In genomic region chr13:31559419-31560144, GRCm38 (mm10) we compare ENCODE assay signal across 8 mouse cellular contexts. TPM values are rescaled to one million over a fixed set of nuclear protein-coding genes. Genes with fewer than 3 reads are reported as not detected.
A peak's percentile ranks its signal among the peaks of the same experiment; 100 is the strongest.
DNase-seq lines count a peak whose midpoint lies in the region; ATAC-seq and TF ChIP-seq lines count a peak whose summit lies in the region.

No protein-coding gene starts in this region.

- TF ChIP-seq EP300 in liver, postnatal 0 days (IDR thresholded peaks at IDR 0.05; ENCODE audit: low read depth), result no peak

- H3K4me3 ChIP-seq in embryonic facial prominence, embryonic 12.5 days, result peak overlapping the region; percentile 68
- peak overlapping the region; percentile 73 for H3K4me3 ChIP-seq in heart, embryonic 16.5 days (ENCODE audit: low read length)
- H3K4me3 ChIP-seq in kidney, embryonic 16.5 days (ENCODE audit: low read length), result peak overlapping the region; percentile 65
- peak overlapping the region; percentile 66 for H3K4me3 ChIP-seq in liver, postnatal 0 days (ENCODE audit: low read depth, low read length)
- peak overlapping the region; percentile 43 for H3K4me3 ChIP-seq in neural tube, embryonic 14.5 days (ENCODE audit: low read depth, low read length)

- H3K36me3 ChIP-seq in embryonic facial prominence, embryonic 12.5 days, result no peaks in the 10 kb centered on the region
- H3K36me3 ChIP-seq in heart, embryonic 16.5 days (ENCODE audit: control insufficient read depth, insufficient read depth), result no peaks in the 10 kb centered on the region
- no peaks in the 10 kb centered on the region for H3K36me3 ChIP-seq in kidney, embryonic 16.5 days (ENCODE audit: insufficient read depth, low read length)
- H3K36me3 ChIP-seq in liver, postnatal 0 days (replicated peaks; ENCODE audit: insufficient read depth, low read length), result no peaks in the 10 kb centered on the region
- no peaks in the 10 kb centered on the region for H3K36me3 ChIP-seq in neural tube, embryonic 14.5 days (ENCODE audit: control insufficient read depth, insufficient read depth, low read length)

- peak; percentile 77 for TF ChIP-seq CTCF in liver, postnatal 0 days (IDR thresholded peaks at IDR 0.05; ENCODE audit: low read depth)

- under 1% methylated on average over 92 of the region's 92 CpGs for WGBS in embryonic facial prominence, embryonic 12.5 days
- WGBS in heart, embryonic 16.5 days, result under 1% methylated on average over 92 of the region's 92 CpGs
- WGBS in kidney, embryonic 16.5 days, result under 1% methylated on average over 88 of the region's 92 CpGs
- 2% methylated on average over 91 of the region's 92 CpGs for WGBS in liver, postnatal 0 days (ENCODE audit: insufficient replicate concordance)
- WGBS in neural tube, embryonic 14.5 days, result under 1% methylated on average over 87 of the region's 92 CpGs

- peak overlapping the region; percentile 100 for H3K4me2 ChIP-seq in embryonic facial prominence, embryonic 12.5 days (replicated peaks)
- H3K4me2 ChIP-seq in heart, embryonic 16.5 days (ENCODE audit: low read depth, low read length), result peak overlapping the region; percentile 100
- H3K4me2 ChIP-seq in kidney, embryonic 16.5 days (replicated peaks; ENCODE audit: low read depth, low read length), result peak overlapping the region; percentile 100
- peak overlapping the region; percentile 73 for H3K4me2 ChIP-seq in liver, postnatal 0 days (ENCODE audit: low read depth, low read length)
- peak overlapping the region; percentile 93 for H3K4me2 ChIP-seq in neural tube, embryonic 14.5 days (ENCODE audit: low read depth, low read length)

- H3K9ac ChIP-seq in embryonic facial prominence, embryonic 12.5 days, result peak overlapping the region; percentile 55
- H3K9ac ChIP-seq in heart, embryonic 16.5 days (ENCODE audit: low read length), result peak overlapping the region; percentile 8
- peak overlapping the region; percentile 63 for H3K9ac ChIP-seq in kidney, embryonic 16.5 days (replicated peaks; ENCODE audit: low read length)
- H3K9ac ChIP-seq in liver, postnatal 0 days (replicated peaks), result peak overlapping the region; percentile 73
- peak overlapping the region; percentile 32 for H3K9ac ChIP-seq in neural tube, embryonic 14.5 days (replicated peaks; ENCODE audit: low read depth, low read length)

- peak; percentile 65 for DNase-seq in urinary bladder, postnatal 14 days (ENCODE audit: low spot score)
- DNase-seq in urinary bladder, postnatal 10 days (ENCODE audit: low spot score), result no peak
- peak; percentile 73 for DNase-seq in liver, postnatal 0 days
- peak; percentile 55 for DNase-seq in thymus, postnatal 14 days

- H3K4me1 ChIP-seq in embryonic facial prominence, embryonic 12.5 days, result peaks cover 20% of the 10 kb centered on the region
- H3K4me1 ChIP-seq in heart, embryonic 16.5 days (ENCODE audit: control insufficient read depth, insufficient read depth, low read length), result peaks cover 11% of the 10 kb centered on the region
- H3K4me1 ChIP-seq in kidney, embryonic 16.5 days (ENCODE audit: insufficient read depth, low read length), result peaks cover 31% of the 10 kb centered on the region
- H3K4me1 ChIP-seq in liver, postnatal 0 days (ENCODE audit: insufficient read depth), result peaks cover 10% of the 10 kb centered on the region; the same call in 1 of the 2 replicates
- H3K4me1 ChIP-seq in neural tube, embryonic 14.5 days (ENCODE audit: control insufficient read depth, insufficient read depth, low read length), result peaks cover 22% of the 10 kb centered on the region; the same call in 1 of the 2 replicates

- H3K9me3 ChIP-seq in embryonic facial prominence, embryonic 12.5 days, result no peaks in the 10 kb centered on the region
- no peaks in the 10 kb centered on the region for H3K9me3 ChIP-seq in heart, embryonic 16.5 days (replicated peaks; ENCODE audit: control insufficient read depth, low read length)
- H3K9me3 ChIP-seq in kidney, embryonic 16.5 days (ENCODE audit: low read length), result no peaks in the 10 kb centered on the region
- H3K9me3 ChIP-seq in liver, postnatal 0 days (ENCODE audit: low read length), result no peaks in the 10 kb centered on the region
- H3K9me3 ChIP-seq in neural tube, embryonic 14.5 days (ENCODE audit: control insufficient read depth, low read length), result no peaks in the 10 kb centered on the region

- peaks cover 93% of the 10 kb centered on the region for H3K27me3 ChIP-seq in embryonic facial prominence, embryonic 12.5 days
- peaks cover 91% of the 10 kb centered on the region for H3K27me3 ChIP-seq in heart, embryonic 16.5 days (ENCODE audit: control insufficient read depth, insufficient read depth, low read length)
- H3K27me3 ChIP-seq in kidney, embryonic 16.5 days (ENCODE audit: insufficient read depth, low read length), result peaks cover 94% of the 10 kb centered on the region
- peaks cover 47% of the 10 kb centered on the region for H3K27me3 ChIP-seq in liver, postnatal 0 days (ENCODE audit: insufficient read depth, low read length)
- peaks cover 78% of the 10 kb centered on the region for H3K27me3 ChIP-seq in neural tube, embryonic 14.5 days (ENCODE audit: control insufficient read depth, insufficient read depth, low read length)

- H3K27ac ChIP-seq in embryonic facial prominence, embryonic 12.5 days, result no peak overlapping the region
- no peak overlapping the region for H3K27ac ChIP-seq in heart, embryonic 16.5 days (ENCODE audit: low read length)
- H3K27ac ChIP-seq in kidney, embryonic 16.5 days (ENCODE audit: low read length), result 0 out of 2 replicates have a peak overlapping the region, but pooled peaks have one; percentile 15
- peak overlapping the region; percentile 85 for H3K27ac ChIP-seq in liver, postnatal 0 days (ENCODE audit: low read depth)
- H3K27ac ChIP-seq in neural tube, embryonic 14.5 days (ENCODE audit: low read depth, low read length), result peak overlapping the region; percentile 29; the same call in 1 of the 2 replicates

- ATAC-seq in embryonic facial prominence, embryonic 12.5 days (ENCODE audit: insufficient number of reproducible peaks, insufficient read depth, low FRiP score, low TSS enrichment), result peak; percentile 62
- ATAC-seq in heart, embryonic 16.5 days (replicated peaks; ENCODE audit: extremely low read depth, insufficient read depth, low FRiP score), result peak; percentile 53; the same call in 1 of the 2 replicates
- ATAC-seq in kidney, embryonic 16.5 days (ENCODE audit: low FRiP score, low TSS enrichment), result peak; percentile 86
- ATAC-seq in liver, postnatal 0 days, result peak; percentile 28
- ATAC-seq in neural tube, embryonic 14.5 days (ENCODE audit: low read depth), result peak; percentile 82

RNA-seq across cellular contexts. Expression of gene A530084C06Rik, which starts 0.4 kb away (rescaled TPM):
- not detected in 2 replicates for polyA plus RNA-seq in embryonic facial prominence, embryonic 12.5 days (2016; fragmentation: Nextera tagmentation; extraction: Ambion mirVana)
- polyA plus RNA-seq in heart, embryonic 16.5 days (2015; fragmentation: Nextera tagmentation; extraction: Ambion mirVana), result not detected in 2 replicates
- polyA plus RNA-seq in kidney, embryonic 16.5 days (2015; fragmentation: Nextera tagmentation; extraction: Ambion mirVana), result not detected in 2 replicates
- polyA plus RNA-seq in liver, postnatal 0 days (2015; fragmentation: Nextera tagmentation; extraction: Ambion mirVana), result not detected in 2 replicates
- polyA plus RNA-seq in neural tube, embryonic 14.5 days (2014; fragmentation: Nextera tagmentation; extraction: Ambion mirVana), result not detected in 2 replicates

RNA-seq across cellular contexts. Expression of gene Foxq1, which starts 3.6 kb away (rescaled TPM):
- polyA plus RNA-seq in embryonic facial prominence, embryonic 12.5 days (2016; fragmentation: Nextera tagmentation; extraction: Ambion mirVana), result 1.6 and 2.0 TPM in 2 replicates
- 0.09 and 0.14 TPM in 2 replicates for polyA plus RNA-seq in heart, embryonic 16.5 days (2015; fragmentation: Nextera tagmentation; extraction: Ambion mirVana)
- polyA plus RNA-seq in kidney, embryonic 16.5 days (2015; fragmentation: Nextera tagmentation; extraction: Ambion mirVana), result 3.6 and 4.4 TPM in 2 replicates
- polyA plus RNA-seq in liver, postnatal 0 days (2015; fragmentation: Nextera tagmentation; extraction: Ambion mirVana), result 3.4 and 4.6 TPM in 2 replicates
- 1.5 and 2.2 TPM in 2 replicates for polyA plus RNA-seq in neural tube, embryonic 14.5 days (2014; fragmentation: Nextera tagmentation; extraction: Ambion mirVana)

Comparison
In these comparisons a context has a peak if more than half of its experiments do, and no peak if none do; other contexts are left out.
1. ATAC-seq: peak in every context shown above with its lines; median percentile 86 in kidney, embryonic 16.5 days; 82 in neural tube, embryonic 14.5 days; 62 in embryonic facial prominence, embryonic 12.5 days; 53 in heart, embryonic 16.5 days; 28 in liver, postnatal 0 days.
2. H3K27ac ChIP-seq: peak in kidney, embryonic 16.5 days (single experiment), liver, postnatal 0 days (single experiment) and neural tube, embryonic 14.5 days (single experiment); none in embryonic facial prominence, embryonic 12.5 days (single experiment) and heart, embryonic 16.5 days (single experiment).
3. H3K9ac ChIP-seq: peak in every context shown above with its lines; median percentile 73 in liver, postnatal 0 days; 63 in kidney, embryonic 16.5 days; 55 in embryonic facial prominence, embryonic 12.5 days; 32 in neural tube, embryonic 14.5 days; 8 in heart, embryonic 16.5 days.
4. Peak in every context shown above with its lines, with median percentiles within 50 percentile points of each other: H3K4me2 ChIP-seq and H3K4me3 ChIP-seq.